Mouse (Mus musculus) heart, postnatal 0 days (tissue): ENCODE data around the gene Nek9.

Experiments used
- CTCF ChIP-seq: IDR thresholded peaks from 2 replicates; pipeline ENCODE4 v1.5.1; 2016; ENCODE audit warnings: antibody characterized with exemption, control low read depth, low read depth
- EP300 ChIP-seq: IDR thresholded peaks from 2 replicates; pipeline ENCODE4 v1.6.1; 2016; ENCODE audit warnings: antibody characterized with exemption, low read depth

DNA sequence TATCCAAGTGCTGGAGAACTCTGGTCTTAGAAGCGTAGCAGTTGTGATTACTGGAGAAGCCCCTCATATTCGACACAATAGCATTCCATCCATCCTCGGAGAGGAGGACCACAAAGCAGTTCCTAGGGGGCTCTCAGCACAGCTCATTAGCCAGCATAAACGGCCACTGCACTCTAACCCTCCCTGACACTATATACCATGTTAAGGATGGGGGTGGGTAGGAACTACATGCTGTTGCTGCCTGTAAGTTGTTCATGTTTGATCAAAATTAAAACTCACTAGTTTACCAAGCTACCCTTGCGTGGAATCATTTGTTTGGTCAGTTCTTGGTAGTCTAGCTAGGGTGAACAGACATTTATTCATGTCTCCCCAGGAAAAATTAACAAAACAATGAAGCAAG lies 62.9 kb downstream of the Nek9 start:
- TF ChIP-seq CTCF, result no peak
- TF ChIP-seq EP300, result no peak
